Mouse (Mus musculus) macrophage (primary cell): ENCODE data around the gene Filip1. TPM values are rescaled to one million over a fixed set of nuclear protein-coding genes. Genes with fewer than 3 reads are reported as not detected.

Source experiments
- H3K27ac ChIP-seq: fragments of 350-480 bp; formaldehyde crosslinking; 2 replicates; pipeline ENCODE4 v1.9.0; 2021
- H3K36me3 ChIP-seq: fragments of 350-480 bp; formaldehyde crosslinking; 2 replicates; pipeline ENCODE4 v1.9.0; 2021; ENCODE audit errors: inconsistent target
- H3K4me3 ChIP-seq: fragments of 350-480 bp; formaldehyde crosslinking; 2 replicates; pipeline ENCODE4 v1.9.0; 2021; ENCODE audit errors: inconsistent target
- H3K79me2 ChIP-seq: fragments of 350-480 bp; formaldehyde crosslinking; 2 replicates; pipeline ENCODE4 v1.9.0; 2021; ENCODE audit errors: inconsistent target
- WGBS: methylation state at CpG from one replicate; pipeline ENCODE4 v1.1.7; 2026; ENCODE audit warnings: inconsistent platforms; ENCODE audit not compliant: missing documents; 5-methylcytosine and 5-hydroxymethylcytosine counted together
- polyA plus RNA-seq: library from polyadenylated mRNA; stranded (reverse); fragments of 250-400 nt; gene quantifications from 3 replicates; pipeline ENCODE4 v1.2.4, GENCODE M21; 2018; ENCODE audit warnings: inconsistent platforms

Gene Filip1
- polyA plus RNA-seq, 1 experiment from 2014 or later, result not detected

DNA sequence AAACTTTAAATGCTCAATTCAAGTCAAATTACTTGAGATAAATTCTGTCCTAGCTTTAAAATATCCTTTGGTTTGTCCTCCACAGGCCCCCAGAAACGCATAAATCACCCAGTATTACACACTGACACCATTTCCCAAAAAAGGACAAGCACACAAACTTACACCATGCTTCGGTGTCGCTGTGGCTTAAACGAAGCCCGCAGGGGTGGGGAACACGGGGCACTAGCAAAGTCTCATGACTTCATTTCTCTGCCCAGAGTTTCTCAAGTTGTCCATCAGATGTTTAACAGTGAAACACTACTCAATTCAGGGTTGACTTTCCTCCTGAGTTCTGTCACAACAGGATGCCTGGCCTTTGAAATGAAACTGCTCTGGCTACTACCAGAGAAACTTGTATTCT is 41.0 kb downstream of the Filip1 start:
- H3K4me3 ChIP-seq, result no peak overlapping the region
- 4% methylated on average over 6 of the region's 6 CpGs for WGBS
- H3K79me2 ChIP-seq, result no peaks in the 10 kb centered on the region
- H3K27ac ChIP-seq, result no peak overlapping the region
- H3K36me3 ChIP-seq, result no peaks in the 10 kb centered on the region

DNA sequence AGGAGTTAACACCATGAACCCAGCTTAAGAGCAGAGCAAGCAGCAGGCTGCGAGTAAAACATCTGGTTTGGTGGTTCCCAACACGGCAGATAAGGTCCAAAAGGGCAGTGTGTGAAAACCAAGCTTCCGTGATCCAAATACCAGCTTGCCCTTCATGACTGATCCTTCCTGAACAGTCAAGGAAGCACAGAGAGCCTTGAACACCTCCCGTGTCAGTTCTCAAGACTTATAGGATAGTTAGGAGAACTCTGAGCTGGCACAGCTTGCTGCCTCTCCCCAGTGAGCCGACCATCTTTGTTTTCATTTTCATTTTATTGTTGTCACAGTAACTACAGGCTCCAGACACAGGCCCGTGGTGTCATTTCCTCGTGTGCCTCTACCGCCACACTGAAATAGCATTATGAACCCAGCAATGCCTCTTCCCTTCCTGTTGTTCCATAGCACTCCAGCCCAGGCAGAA is 42.0 kb downstream of the Filip1 start:
- H3K4me3 ChIP-seq, result no peak overlapping the region
- H3K36me3 ChIP-seq, result no peaks in the 10 kb centered on the region
- 36% methylated on average over 7 of the region's 8 CpGs for WGBS
- no peak overlapping the region for H3K27ac ChIP-seq
- no peaks in the 10 kb centered on the region for H3K79me2 ChIP-seq

DNA sequence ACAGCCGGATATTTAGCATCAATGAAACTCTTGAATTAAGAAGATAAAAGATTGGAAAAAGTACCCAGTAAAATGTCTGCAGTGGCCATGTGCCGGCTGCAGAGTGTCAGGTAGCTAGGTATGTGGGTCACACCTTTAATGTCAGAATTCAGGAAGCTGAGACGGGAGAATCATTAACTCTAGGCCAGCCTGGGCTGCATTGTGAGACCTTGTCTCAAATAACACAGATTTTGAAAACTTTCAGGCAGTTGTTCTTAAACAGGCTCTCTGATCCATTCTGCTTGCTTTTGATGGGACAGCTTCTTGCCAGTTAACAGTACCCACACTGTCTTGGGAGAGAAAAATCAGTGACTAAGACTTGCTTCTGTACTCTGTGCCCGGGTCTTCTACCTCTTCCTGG is 43.1 kb downstream of the Filip1 start:
- Histone ChIP-seq H3K27ac (no peak overlapping the region), H3K4me3 (no peak overlapping the region), H3K79me2 (no peaks in the 10 kb centered on the region), H3K36me3 (no peaks in the 10 kb centered on the region)
- 96% methylated on average over 4 of the region's 4 CpGs for WGBS

DNA sequence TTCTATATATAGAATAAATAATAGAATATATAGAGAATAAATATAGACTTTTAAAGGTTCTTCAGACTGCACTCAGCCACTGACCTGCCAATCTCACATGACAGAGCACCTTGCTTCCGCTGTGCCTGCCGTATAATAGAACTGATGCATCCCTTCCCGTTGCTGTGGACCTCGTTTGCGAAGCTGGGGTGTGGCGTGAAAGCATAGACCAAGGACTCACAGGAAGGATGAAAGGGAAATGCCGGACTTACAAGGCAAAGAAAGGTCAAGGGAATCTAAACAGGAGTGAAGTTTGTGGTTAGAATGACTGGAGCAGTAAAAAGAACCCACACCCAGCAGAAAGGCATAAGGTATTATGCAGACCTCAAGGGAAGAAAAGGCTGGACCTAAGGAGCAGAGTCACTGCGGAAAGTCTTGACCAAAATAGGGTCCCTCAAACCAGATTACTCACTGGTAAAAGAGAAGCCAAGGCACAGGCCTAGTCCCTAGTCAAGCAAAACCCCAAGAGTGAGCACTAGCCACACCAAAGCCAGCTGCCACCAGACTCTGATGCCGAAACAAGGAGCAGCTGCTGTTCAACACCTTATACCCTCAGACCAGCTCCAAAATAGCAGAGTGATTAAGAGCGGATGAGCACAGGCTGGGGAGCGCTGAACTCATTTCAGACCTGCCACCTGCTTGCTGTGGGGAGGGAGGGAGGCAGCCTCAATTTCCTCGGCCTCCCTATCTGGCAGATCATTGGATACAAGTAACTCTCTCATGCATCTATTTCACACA is 45.8 kb downstream of the Filip1 start:
- 91% methylated on average over 12 of the region's 12 CpGs for WGBS
- no peak overlapping the region for H3K27ac ChIP-seq

DNA sequence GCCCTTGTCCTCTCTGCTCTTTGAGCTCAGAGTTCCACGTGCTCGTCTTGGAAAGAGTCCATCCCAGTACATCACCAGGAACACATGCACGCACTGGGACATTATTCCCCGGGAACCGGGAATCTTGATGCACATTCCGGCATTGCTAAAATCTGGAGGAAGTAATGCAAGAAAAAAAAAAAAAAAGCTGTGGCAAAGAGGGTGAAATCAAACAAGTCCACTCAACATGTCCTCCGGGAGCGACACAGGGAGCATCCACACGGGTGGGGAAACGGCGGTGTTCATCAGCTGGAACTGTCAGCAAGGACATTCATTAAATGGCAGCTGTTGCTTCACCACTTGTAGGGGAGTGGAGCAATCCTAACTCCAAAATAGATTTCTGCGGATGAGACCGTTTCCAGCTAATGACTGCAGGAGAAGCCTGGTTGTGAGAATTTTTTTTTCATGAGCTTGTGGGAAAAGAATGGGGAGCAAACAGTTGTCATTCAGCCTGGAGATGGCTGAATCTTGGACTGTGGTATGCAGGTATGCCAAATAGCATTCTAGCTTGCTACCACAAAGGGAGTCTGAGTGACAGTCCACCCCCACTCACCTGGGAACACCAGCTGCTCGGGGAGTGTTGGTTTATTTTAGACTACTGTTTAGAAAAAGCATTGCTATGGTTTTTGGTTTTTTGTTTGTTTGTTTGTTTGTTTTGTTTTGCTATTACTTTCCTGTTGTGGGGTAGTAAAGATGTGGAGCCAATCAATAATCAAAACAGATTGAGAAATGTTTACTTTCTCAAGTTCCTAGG is 46.9 kb downstream of the Filip1 start:
- WGBS, result 92% methylated on average over 14 of the region's 14 CpGs
- H3K27ac ChIP-seq, result no peak overlapping the region
- no peaks in the 10 kb centered on the region for H3K79me2 ChIP-seq

More for the DNA sequence above, 45.8 kb downstream of the Filip1 start:
- H3K4me3 ChIP-seq, result no peak overlapping the region
- no peaks in the 10 kb centered on the region for H3K36me3 ChIP-seq
- no peaks in the 10 kb centered on the region for H3K79me2 ChIP-seq

DNA sequence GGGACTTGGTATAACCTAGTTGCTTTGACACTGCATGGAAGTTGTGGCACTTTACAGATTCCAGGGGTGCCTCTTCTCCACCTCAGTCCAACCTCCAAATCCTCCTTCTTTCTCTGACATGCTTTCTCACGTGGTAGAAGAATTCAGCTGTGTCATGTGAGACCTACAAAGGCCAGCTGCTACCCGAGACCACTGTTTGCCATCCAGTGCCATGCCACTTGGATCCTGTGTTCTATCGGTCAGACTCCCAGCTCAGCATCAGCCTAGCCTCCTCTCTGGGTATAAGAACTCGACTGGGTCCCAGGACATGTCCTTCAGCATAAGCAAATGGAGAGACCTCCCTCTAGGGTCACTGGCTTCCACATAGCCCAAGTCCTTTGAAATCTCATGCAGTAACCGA is 47.6 kb downstream of the Filip1 start:
- no peaks in the 10 kb centered on the region for H3K79me2 ChIP-seq
- H3K36me3 ChIP-seq, result no peaks in the 10 kb centered on the region
- H3K27ac ChIP-seq, result no peak overlapping the region
- no peak overlapping the region for H3K4me3 ChIP-seq
- WGBS, result 88% methylated on average over 5 of the region's 5 CpGs

More for the DNA sequence above, 46.9 kb downstream of the Filip1 start:
- Histone ChIP-seq H3K36me3 (no peaks in the 10 kb centered on the region), H3K4me3 (no peak overlapping the region)

DNA sequence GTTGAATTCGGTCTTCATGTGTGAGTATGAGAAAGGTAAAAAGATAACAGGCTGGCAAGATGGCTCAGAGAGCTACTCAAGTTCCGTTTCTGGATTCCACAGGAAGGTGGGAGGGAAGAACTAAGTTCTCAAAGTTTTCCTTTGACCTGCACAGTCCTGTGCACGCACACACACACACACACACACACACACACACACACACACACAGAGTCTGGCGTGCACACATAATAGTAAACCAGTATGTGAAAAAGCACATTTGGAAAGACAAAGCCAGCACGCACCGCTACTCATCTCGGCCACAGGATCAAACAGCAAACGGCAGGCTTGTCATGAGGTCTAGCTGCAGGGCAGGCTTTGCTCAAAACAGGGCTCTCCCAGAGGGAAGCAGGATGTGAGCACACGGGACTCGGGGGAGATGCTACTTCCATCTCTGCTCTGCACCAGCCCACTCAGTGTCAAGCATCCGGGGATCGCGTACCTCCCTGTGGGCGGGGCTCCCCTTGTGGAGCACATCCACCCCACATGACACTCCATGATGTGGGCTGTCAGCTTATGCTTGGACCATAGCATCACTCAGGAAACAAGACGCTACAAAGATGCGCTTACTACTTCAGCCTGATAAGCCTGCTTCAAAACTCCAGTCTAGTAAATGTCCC is 50.9 kb downstream of the Filip1 start:
- 78% methylated on average over 16 of the region's 16 CpGs for WGBS
- H3K4me3 ChIP-seq, result no peak overlapping the region
- no peaks in the 10 kb centered on the region for H3K36me3 ChIP-seq
- no peaks in the 10 kb centered on the region for H3K79me2 ChIP-seq
- no peak overlapping the region for H3K27ac ChIP-seq

DNA sequence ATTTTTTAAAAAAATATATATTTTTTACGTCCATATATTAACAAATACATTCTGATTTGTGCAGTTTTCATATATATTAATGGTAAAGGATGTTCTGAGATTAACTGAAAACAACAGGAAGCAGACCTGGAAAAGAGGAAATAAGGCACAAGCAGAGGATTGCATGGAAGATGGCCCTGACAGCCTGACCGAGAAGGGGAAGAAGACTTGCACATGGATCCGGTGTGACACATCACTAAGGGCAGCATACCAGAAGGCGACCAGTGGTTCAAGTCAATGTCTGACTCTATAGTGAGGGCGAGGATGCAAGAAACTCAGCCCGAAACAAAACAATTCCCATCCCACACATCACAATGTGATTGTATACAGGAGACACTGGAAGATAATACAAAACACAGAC is 52.2 kb downstream of the Filip1 start:
- no peak overlapping the region for H3K27ac ChIP-seq
- H3K79me2 ChIP-seq, result no peaks in the 10 kb centered on the region
- no peaks in the 10 kb centered on the region for H3K36me3 ChIP-seq
- no peak overlapping the region for H3K4me3 ChIP-seq
- WGBS, result 22% methylated on average over 5 of the region's 6 CpGs

DNA sequence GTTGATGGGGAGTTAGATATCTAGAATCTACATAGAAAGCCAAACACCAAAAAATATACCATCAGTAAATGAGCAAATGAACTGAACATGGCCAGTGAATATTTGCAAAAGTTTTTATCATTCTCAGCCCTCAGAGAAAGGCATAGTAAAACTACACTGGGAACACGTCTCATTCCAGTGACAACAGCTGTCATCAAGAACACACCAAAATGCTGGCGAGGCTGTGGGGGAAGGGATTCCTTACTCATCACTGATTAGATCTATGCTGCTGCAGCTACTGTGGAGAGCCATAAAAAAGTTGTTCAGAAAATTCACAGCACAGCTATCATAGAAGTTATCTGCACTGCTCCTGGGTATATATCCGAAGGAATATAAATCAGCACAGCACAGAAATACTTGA is 54.3 kb downstream of the Filip1 start:
- Histone ChIP-seq H3K79me2 (no peaks in the 10 kb centered on the region), H3K4me3 (no peak overlapping the region), H3K36me3 (no peaks in the 10 kb centered on the region), H3K27ac (no peak overlapping the region)
- WGBS, result 85% methylated on average over 3 of the region's 3 CpGs

DNA sequence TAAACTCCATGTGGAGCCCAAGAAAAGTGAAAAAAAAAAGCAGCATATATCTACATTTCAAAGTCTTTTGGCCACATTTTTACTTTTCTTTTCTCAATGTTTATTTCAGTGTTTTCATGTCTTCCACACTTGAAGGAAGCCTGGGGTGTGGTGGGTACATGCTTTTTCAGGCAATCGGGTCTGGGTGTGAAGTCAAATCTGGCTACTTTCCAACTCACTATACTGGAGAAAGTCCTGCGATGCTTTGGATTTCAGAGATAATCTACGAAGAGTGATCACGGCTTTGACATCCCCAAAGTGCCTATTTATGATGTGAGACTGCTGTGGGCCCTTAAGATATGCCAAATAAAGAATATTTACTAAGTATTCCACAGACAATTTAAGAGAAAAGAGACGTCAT is 57.7 kb downstream of the Filip1 start:
- Histone ChIP-seq H3K4me3 (no peak overlapping the region), H3K79me2 (no peaks in the 10 kb centered on the region), H3K36me3 (no peaks in the 10 kb centered on the region), H3K27ac (no peak overlapping the region)
- WGBS, result 95% methylated on average over 5 of the region's 5 CpGs

DNA sequence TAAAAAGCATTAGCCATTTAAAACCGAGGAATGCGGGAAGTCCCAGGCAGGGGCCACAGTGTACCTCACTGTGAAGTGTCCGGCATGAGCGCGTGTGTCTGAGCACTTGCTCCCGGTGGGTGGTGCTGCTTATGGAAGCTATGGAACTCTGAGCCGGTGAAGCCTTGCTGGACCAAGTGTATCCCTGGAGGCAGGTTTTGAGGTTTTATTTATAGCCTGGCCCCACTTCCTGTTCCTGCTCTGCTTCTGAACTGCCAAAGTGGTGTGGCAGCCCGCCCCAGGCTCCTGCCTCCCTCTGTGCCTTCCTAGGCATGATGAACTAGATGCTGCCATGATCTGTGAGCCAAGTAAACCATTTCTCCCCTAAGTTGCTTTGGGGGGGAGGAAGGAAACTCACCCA is 60.7 kb downstream of the Filip1 start:
- H3K36me3 ChIP-seq, result no peaks in the 10 kb centered on the region
- H3K79me2 ChIP-seq, result no peaks in the 10 kb centered on the region
- WGBS, result 55% methylated on average over 8 of the region's 8 CpGs
- H3K4me3 ChIP-seq, result no peak overlapping the region
- H3K27ac ChIP-seq, result no peak overlapping the region

DNA sequence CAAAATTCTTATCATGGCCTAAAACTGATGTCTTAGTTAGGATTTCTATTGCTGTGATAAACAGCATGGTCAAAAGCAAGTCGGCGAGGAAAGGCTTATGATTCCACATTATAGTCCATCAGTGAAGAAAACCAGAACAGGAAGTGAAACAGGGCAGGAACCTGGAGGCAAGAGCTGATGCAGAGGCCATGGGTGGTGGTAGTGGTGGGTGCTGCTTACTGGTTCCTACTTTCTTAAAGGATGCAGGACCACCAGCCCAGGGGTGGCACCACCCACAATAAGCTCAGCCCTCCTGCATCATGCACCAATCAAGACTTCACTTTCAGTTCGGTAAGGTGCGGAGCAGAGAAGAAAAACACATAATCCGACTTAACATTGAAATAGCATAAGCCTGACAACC is 61.3 kb downstream of the Filip1 start:
- 19% methylated on average over 5 of the region's 5 CpGs for WGBS
- Histone ChIP-seq H3K79me2 (no peaks in the 10 kb centered on the region), H3K27ac (no peak overlapping the region), H3K4me3 (no peak overlapping the region), H3K36me3 (no peaks in the 10 kb centered on the region)

DNA sequence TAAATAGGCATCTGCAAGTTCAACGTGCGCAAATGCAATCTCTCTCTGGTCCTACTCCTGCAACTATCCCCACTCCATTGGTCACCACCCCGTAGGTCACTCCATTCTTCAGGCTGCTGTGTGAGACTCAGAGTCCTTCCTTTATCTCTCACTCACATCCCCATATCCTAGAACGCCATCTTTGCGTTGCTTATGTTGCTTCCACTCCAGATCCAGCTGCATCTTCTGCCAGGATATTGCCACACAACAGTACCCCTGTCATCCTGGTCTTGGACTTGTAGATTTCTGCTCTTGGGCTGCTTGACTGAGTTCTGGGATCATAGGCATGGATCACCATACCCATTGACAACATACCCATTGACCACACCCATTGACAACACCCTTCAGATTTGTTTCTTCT is 62.0 kb downstream of the Filip1 start:
- no peak overlapping the region for H3K4me3 ChIP-seq
- WGBS, result 93% methylated on average over 5 of the region's 5 CpGs
- H3K27ac ChIP-seq, result no peak overlapping the region
- H3K79me2 ChIP-seq, result no peaks in the 10 kb centered on the region
- H3K36me3 ChIP-seq, result no peaks in the 10 kb centered on the region

DNA sequence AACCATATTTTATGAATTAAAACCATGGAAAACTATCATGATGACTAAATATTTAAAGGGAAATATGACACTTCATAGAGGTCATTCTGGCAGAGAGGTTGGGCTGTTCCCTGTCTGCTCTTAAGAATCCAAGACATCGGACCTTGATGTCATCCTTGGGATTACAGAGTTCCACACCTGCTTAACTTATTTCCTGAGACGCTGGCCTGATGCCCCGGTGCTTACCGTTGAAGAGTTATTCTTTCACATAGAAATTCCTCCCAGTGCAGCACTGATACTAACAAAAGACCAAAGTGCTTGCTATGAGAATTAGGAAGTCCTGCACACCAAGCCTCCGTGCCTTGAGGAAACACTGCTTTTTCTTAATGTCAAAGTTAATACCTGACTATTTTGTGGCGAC is 62.6 kb downstream of the Filip1 start:
- no peaks in the 10 kb centered on the region for H3K36me3 ChIP-seq
- no peak overlapping the region for H3K27ac ChIP-seq
- no peaks in the 10 kb centered on the region for H3K79me2 ChIP-seq
- 25% methylated on average over 6 of the region's 6 CpGs for WGBS
- H3K4me3 ChIP-seq, result no peak overlapping the region

DNA sequence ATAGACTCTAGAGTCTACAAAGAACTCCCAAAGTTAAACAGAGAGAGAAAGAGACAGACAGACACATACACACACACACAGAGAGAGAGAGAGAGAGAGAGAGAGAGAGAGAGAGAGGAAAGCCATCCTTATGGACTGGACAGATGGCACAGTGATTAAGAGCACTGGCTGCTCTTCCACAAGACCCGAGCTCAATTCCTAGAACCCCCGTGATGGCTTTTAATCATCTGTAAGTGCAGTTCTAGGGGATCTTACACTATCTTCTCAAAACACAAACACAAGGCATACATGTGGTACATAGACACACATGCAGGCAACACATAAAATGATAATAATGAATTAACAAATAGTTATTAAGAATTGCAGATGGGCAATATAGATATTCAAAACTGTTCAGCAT is 64.3 kb downstream of the Filip1 start:
- Histone ChIP-seq H3K36me3 (no peaks in the 10 kb centered on the region), H3K79me2 (no peaks in the 10 kb centered on the region), H3K27ac (no peak overlapping the region), H3K4me3 (no peak overlapping the region)
- 96% methylated on average over 2 of the region's 2 CpGs for WGBS
